In the genomic region with DNA sequence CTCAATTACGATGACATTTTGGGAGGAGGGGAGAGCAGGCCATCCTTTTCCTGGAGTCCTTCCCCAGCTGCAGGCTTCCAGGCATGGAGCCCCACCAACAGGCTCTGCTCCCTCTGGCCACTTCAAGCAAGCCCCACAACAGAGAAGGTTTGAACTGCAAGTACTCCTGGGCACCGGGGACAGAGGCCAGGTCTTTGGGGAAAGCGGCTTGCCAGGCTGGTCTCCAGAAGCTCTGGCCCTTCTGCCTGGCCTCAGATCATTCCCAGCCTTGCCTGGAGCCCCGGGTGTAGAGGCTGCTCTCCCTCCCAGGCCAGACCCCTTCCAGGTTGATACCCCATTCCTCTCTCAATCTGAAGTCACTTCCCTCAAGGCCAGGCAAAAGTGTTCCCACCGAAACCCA, we compare ENCODE assay signal across 8 mouse cellular contexts. TPM values are rescaled to one million over a fixed set of nuclear protein-coding genes. Genes with fewer than 3 reads are reported as not detected.
DNase-seq lines count a peak whose midpoint lies in the region; ATAC-seq and TF ChIP-seq lines count a peak whose summit lies in the region.

No protein-coding gene starts in this region.

- peaks cover 37% of the 10 kb centered on the region for H3K4me1 ChIP-seq in heart, embryonic 11.5 days (ENCODE audit: control insufficient read depth, insufficient read depth, low read length)
- peaks cover 21% of the 10 kb centered on the region; the same call in 1 of the 2 replicates for H3K4me1 ChIP-seq in heart, postnatal 0 days (ENCODE audit: control insufficient read depth, insufficient read depth)
- H3K4me1 ChIP-seq in liver, postnatal 0 days (ENCODE audit: insufficient read depth) = peaks cover 5% of the 10 kb centered on the region

- H3K27ac ChIP-seq in heart, embryonic 11.5 days (ENCODE audit: low read depth, low read length) = peak overlapping the region; percentile 79
- no peak overlapping the region for H3K27ac ChIP-seq in heart, postnatal 0 days (ENCODE audit: low read depth)
- no peak overlapping the region for H3K27ac ChIP-seq in liver, postnatal 0 days (ENCODE audit: low read depth)

- DNase-seq in heart, adult 11 months = no peak
- peak; percentile 35 for DNase-seq in NIH3T3 (ENCODE audit: low read depth)
- DNase-seq in heart, postnatal 0 days (ENCODE audit: low spot score) = no peak
- DNase-seq in liver, postnatal 0 days = no peak
- no peak for DNase-seq in embryo, embryonic 11 days
- no peak for DNase-seq in c-Kit-positive CD71-positive TER-119-positive erythroid progenitor cells, embryonic 14.5 days (ENCODE audit: low spot score)
- no peak for DNase-seq in cerebellum, adult 9-11 months

- H3K4me3 ChIP-seq in heart, embryonic 11.5 days (ENCODE audit: low read depth, low read length) = peak overlapping the region; percentile 85
- peak overlapping the region; percentile 74 for H3K4me3 ChIP-seq in heart, postnatal 0 days (ENCODE audit: low read depth, low read length)
- H3K4me3 ChIP-seq in liver, postnatal 0 days (ENCODE audit: low read depth, low read length) = peak overlapping the region; percentile 54

- H3K4me2 ChIP-seq in heart, embryonic 11.5 days = peak overlapping the region; percentile 71
- H3K4me2 ChIP-seq in heart, postnatal 0 days (ENCODE audit: low read depth, low read length) = peak overlapping the region; percentile 96
- H3K4me2 ChIP-seq in liver, postnatal 0 days (ENCODE audit: low read depth, low read length) = peak overlapping the region; percentile 88

- H3K36me3 ChIP-seq in heart, embryonic 11.5 days (ENCODE audit: control insufficient read depth, insufficient read depth, low read length) = no peaks in the 10 kb centered on the region
- H3K36me3 ChIP-seq in heart, postnatal 0 days (replicated peaks; ENCODE audit: control insufficient read depth, insufficient read depth, low read length) = no peaks in the 10 kb centered on the region
- no peaks in the 10 kb centered on the region for H3K36me3 ChIP-seq in liver, postnatal 0 days (replicated peaks; ENCODE audit: insufficient read depth, low read length)

- ATAC-seq in heart, embryonic 11.5 days (replicated peaks; ENCODE audit: insufficient number of reproducible peaks, low FRiP score, low TSS enrichment) = no peak
- no peak for ATAC-seq in heart, postnatal 0 days (ENCODE audit: insufficient read depth, low read depth)
- no peak for ATAC-seq in liver, postnatal 0 days

- TF ChIP-seq CTCF in heart, postnatal 0 days (IDR thresholded peaks at IDR 0.05; ENCODE audit: low read depth) = no peak
- no peak for TF ChIP-seq CTCF in liver, postnatal 0 days (IDR thresholded peaks at IDR 0.05; ENCODE audit: low read depth)

- H3K9me3 ChIP-seq in heart, embryonic 11.5 days (replicated peaks; ENCODE audit: control insufficient read depth, low read length) = no peaks in the 10 kb centered on the region
- no peaks in the 10 kb centered on the region for H3K9me3 ChIP-seq in heart, postnatal 0 days (replicated peaks; ENCODE audit: control insufficient read depth, low read length)
- no peaks in the 10 kb centered on the region for H3K9me3 ChIP-seq in liver, postnatal 0 days (ENCODE audit: low read length)

- peak overlapping the region; percentile 91 for H3K9ac ChIP-seq in heart, embryonic 11.5 days (ENCODE audit: low read depth, low read length)
- H3K9ac ChIP-seq in heart, postnatal 0 days (replicated peaks; ENCODE audit: low read depth, low read length) = no peak overlapping the region
- H3K9ac ChIP-seq in liver, postnatal 0 days (replicated peaks) = no peak overlapping the region

- 17% methylated on average over 5 of the region's 5 CpGs for WGBS in heart, embryonic 11.5 days (ENCODE audit: insufficient replicate concordance)
- 19% methylated on average over 5 of the region's 5 CpGs for WGBS in heart, postnatal 0 days
- 34% methylated on average over 5 of the region's 5 CpGs for WGBS in liver, postnatal 0 days (ENCODE audit: insufficient replicate concordance)

- no peak for TF ChIP-seq EP300 in heart, postnatal 0 days (IDR thresholded peaks at IDR 0.05; ENCODE audit: low read depth)
- TF ChIP-seq EP300 in liver, postnatal 0 days (IDR thresholded peaks at IDR 0.05; ENCODE audit: low read depth) = no peak

- H3K27me3 ChIP-seq in heart, embryonic 11.5 days (ENCODE audit: control insufficient read depth, insufficient read depth, low read length) = peaks cover 21% of the 10 kb centered on the region
- H3K27me3 ChIP-seq in heart, postnatal 0 days (ENCODE audit: control insufficient read depth, insufficient read depth, low read length) = no peaks in the 10 kb centered on the region
- peaks cover 32% of the 10 kb centered on the region for H3K27me3 ChIP-seq in liver, postnatal 0 days (ENCODE audit: insufficient read depth, low read length)

RNA-seq across cellular contexts. Expression of a gene that starts 0.6 kb away (rescaled TPM):
- polyA plus RNA-seq in heart, embryonic 11.5 days (2014; fragmentation: Nextera tagmentation; extraction: Ambion mirVana) = 42.8 and 46.5 TPM in 2 replicates
- total RNA-seq in heart, postnatal 0 days (2014; rRNA removed; ENCODE audit: low replicate concordance) = 24.9 and 31.4 TPM in 2 replicates
- polyA plus RNA-seq in heart, postnatal 0 days (2015; fragmentation: Nextera tagmentation; extraction: Ambion mirVana) = 17.7 and 18.6 TPM in 2 replicates
- 0.46 and 0.62 TPM in 2 replicates for polyA plus RNA-seq in liver, postnatal 0 days (2015; fragmentation: Nextera tagmentation; extraction: Ambion mirVana)

Comparison
In these comparisons a context has a peak if more than half of its experiments do, and no peak if none do; other contexts are left out.
1. RNA of a gene that starts 0.6 kb away (polyA plus RNA-seq): 42.8 to 46.5 TPM in heart, embryonic 11.5 days and 17.7 to 18.6 TPM in heart, postnatal 0 days; 0.46 to 0.62 TPM in liver, postnatal 0 days; every median in the first group is over 10 times any median in the second.
2. Peak in every context shown above with its lines, with median percentiles within 50 percentile points of each other: H3K4me2 ChIP-seq and H3K4me3 ChIP-seq.